Mouse (Mus musculus) kidney, embryonic 15.5 days (tissue): Measurements from ENCODE around the gene Fam50a. TPM values are rescaled to one million over a fixed set of nuclear protein-coding genes. Genes with fewer than 3 reads are reported as not detected.

ENCODE experiments used
- ATAC-seq: fragments of 200-750 bp; cut with Nextera tagmentation; replicated peaks from 2 replicates; pipeline ENCODE4 v1.8.0; 2017; ENCODE audit warnings: moderate TSS enrichment; ENCODE audit not compliant: low FRiP score
- H3K27ac ChIP-seq: fragments of 300-500 bp; sonication (generic); 2 replicates; pipeline ENCODE4 v1.5.1; 2015; ENCODE audit warnings: mild to moderate bottlenecking, inconsistent platforms
- H3K27me3 ChIP-seq: fragments of 300-500 bp; sonication (generic); 2 replicates; pipeline ENCODE4 v1.6.1; 2015; ENCODE audit warnings: inconsistent platforms
- H3K36me3 ChIP-seq: fragments of 300-500 bp; sonication (generic); 2 replicates; pipeline ENCODE4 v1.6.1; 2015; ENCODE audit warnings: inconsistent platforms
- H3K4me1 ChIP-seq: fragments of 300-500 bp; sonication (generic); 2 replicates; pipeline ENCODE4 v1.6.1; 2015; ENCODE audit warnings: inconsistent platforms
- H3K4me2 ChIP-seq: fragments of 300-500 bp; sonication (generic); 2 replicates; pipeline ENCODE4 v1.6.1; 2015; ENCODE audit warnings: moderate library complexity, mild to moderate bottlenecking, inconsistent platforms
- H3K4me3 ChIP-seq: fragments of 300-500 bp; sonication (generic); replicated peaks from 2 replicates; pipeline ENCODE4 v1.5.1; 2015; ENCODE audit warnings: mild to moderate bottlenecking, inconsistent platforms
- H3K9ac ChIP-seq: fragments of 300-500 bp; sonication (generic); 2 replicates; pipeline ENCODE4 v1.6.1; 2015; ENCODE audit warnings: mild to moderate bottlenecking, inconsistent platforms
- H3K9me3 ChIP-seq: fragments of 300-500 bp; sonication (generic); replicated peaks from 2 replicates; pipeline ENCODE4 v1.6.1; 2016; ENCODE audit warnings: inconsistent platforms
- WGBS: fragments of 180-500 bp; shearing (Covaris S2); methylation state at CpG from one replicate; pipeline ENCODE4 v1.1.7; 2015; ENCODE audit warnings: mixed read lengths; 5-methylcytosine and 5-hydroxymethylcytosine counted together
- polyA plus RNA-seq: library from polyadenylated mRNA; unstranded; fragments of >200 nt; fragmentation: Nextera tagmentation; extraction: Ambion mirVana; gene quantifications from 2 replicates; pipeline ENCODE4 v1.2.1, GENCODE M21; 2015

Fam50a gene
- polyA plus RNA-seq, 1 experiment from 2014 or later, result 67.1 TPM

DNA sequence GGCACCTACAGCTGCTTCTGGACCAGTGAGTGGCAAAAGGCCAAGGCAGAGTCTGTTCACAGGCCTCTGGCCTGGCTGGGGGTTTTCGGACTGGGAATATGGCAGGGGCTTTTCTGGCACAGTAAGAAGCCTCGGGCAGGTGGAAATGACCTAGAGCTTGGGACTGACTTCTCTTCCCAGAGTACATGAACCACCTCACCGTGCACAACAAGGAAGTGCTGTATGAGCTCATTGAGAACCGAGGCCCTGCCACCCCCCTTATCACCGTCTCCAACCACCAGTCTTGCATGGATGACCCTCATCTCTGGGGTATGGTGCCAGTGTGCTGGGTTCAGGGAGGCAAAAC is 29.8 kb upstream of the Fam50a start:
- H3K36me3 ChIP-seq, result no peaks in the 10 kb centered on the region
- H3K27ac ChIP-seq, result peak overlapping the region; percentile 88
- ATAC-seq, result no peak; the same call in 1 of the 2 replicates
- peak overlapping the region; percentile 70 for H3K4me2 ChIP-seq
- peaks cover 15% of the 10 kb centered on the region for H3K4me1 ChIP-seq
- no peaks in the 10 kb centered on the region for H3K9me3 ChIP-seq
- peak overlapping the region; percentile 64 for H3K9ac ChIP-seq
- H3K27me3 ChIP-seq, result no peaks in the 10 kb centered on the region
- WGBS, result 47% methylated on average over 5 of the region's 5 CpGs
- peak overlapping the region; percentile 62 for H3K4me3 ChIP-seq

DNA sequence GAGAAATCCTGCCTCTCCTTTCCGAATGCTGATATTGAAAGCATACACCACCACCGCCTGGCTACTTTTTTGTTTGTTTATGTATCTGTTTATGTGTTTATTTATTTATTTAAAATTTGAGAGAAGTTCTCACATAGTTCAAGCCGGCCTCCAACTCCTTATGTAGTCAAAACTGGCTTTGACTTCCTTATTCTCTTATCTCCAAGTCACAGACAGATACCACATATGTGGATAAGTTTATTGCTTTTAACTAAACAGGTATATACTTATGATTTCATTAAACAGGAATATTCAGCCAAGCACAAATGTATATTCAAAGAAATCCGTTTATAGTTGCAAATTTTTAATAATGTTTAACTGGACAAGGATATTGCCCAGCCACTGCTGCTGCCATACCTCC is 19.4 kb upstream of the Fam50a start:
- peaks cover 17% of the 10 kb centered on the region; the same call in 1 of the 2 replicates for H3K36me3 ChIP-seq
- no peaks in the 10 kb centered on the region; the same call in 1 of the 2 replicates for H3K27me3 ChIP-seq
- no peaks in the 10 kb centered on the region for H3K9me3 ChIP-seq
- no peak overlapping the region for H3K4me2 ChIP-seq
- 0 out of 2 replicates have a peak, but pooled peaks cover 2% of the 10 kb centered on the region for H3K4me1 ChIP-seq
- ATAC-seq, result no peak
- WGBS, result 84% methylated on average over 4 of the region's 4 CpGs
- H3K4me3 ChIP-seq, result no peak overlapping the region
- H3K27ac ChIP-seq, result no peak overlapping the region
- no peak overlapping the region for H3K9ac ChIP-seq

DNA sequence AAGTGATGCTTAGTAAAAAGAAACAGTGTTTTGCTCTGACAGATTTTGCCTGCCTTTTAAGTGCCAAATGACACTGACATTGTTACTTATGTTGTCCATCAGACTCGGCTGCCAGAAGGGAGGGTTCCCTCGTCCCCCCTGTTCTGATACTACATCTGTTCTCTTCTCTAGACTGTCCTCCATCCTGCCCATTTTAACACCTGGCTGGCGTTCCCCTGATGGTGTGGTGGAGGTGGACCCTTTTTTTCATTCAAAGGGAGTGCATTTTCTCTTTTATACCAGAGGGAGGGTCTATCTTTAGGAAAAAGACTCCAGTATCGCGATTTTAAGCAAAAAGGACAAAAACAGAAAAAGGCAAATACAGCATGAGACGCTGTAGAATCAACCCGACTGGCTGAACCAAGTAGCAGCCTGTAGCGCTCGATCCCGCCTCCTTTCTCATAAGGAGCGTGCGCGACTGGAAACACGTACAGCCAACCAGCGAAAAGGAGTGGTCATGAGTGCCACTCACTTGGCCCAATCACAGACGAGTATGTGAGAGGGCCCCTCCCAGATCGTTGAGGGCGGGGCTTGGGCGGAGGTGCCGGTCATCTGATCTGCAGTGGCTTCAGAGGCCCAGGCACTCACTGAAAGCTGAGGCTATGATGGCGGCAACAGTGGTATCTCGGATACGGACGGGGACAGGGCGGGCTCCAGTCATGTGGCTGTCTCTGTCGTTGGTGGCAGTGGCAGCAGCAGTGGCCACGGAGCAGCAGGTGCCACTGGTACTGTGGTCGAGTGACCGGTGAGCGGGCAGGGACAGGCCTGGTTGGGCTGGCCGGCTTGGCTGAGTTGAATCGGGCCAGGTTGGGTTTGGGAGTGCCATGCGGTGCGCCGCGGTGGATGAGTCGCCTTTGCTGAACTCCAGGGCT is 16.0 kb upstream of the Fam50a start, which contains the start of gene Atp6ap1:
Gene Atp6ap1 (plus strand): TSS at position 560 of the 911 bp plus-strand sequence.
- peak within 1 kb of the TSS; percentile 67 for H3K4me3 ChIP-seq
- peak; percentile 99 for ATAC-seq
- no peaks in the 10 kb centered on the region for H3K9me3 ChIP-seq
- H3K36me3 ChIP-seq, result peaks cover 21% of the 10 kb centered on the region
- peak within 1 kb of the TSS; percentile 59 for H3K4me2 ChIP-seq
- peak within 1 kb of the TSS; percentile 73 for H3K9ac ChIP-seq
- 0 out of 2 replicates have a peak, but pooled peaks cover 2% of the 10 kb centered on the region for H3K4me1 ChIP-seq
- H3K27ac ChIP-seq, result peak within 1 kb of the TSS; percentile 66
- H3K27me3 ChIP-seq, result no peaks in the 10 kb centered on the region
- 21% methylated on average over 37 of the region's 37 CpGs for WGBS

- Histone ChIP-seq H3K4me3 (no peak overlapping the region), H3K36me3 (peaks cover 36% of the 10 kb centered on the region), H3K4me1 (0 out of 2 replicates have a peak, but pooled peaks cover 2% of the 10 kb centered on the region), H3K9me3 (no peaks in the 10 kb centered on the region), H3K27ac (no peak overlapping the region), H3K9ac (no peak overlapping the region), H3K27me3 (no peaks in the 10 kb centered on the region), H3K4me2 (no peak overlapping the region)
- ATAC-seq, result no peak
- WGBS, result 100% methylated on average over 1 of the region's 1 CpGs
Observed at GRCm38 (mm10) chrX:74298348-74298747, 14.5 kb upstream of the Fam50a start.

GRCm38 (mm10) chrX:74299721-74300120 is 13.1 kb upstream of the Fam50a start:
- no peak for ATAC-seq
- Histone ChIP-seq H3K27me3 (no peaks in the 10 kb centered on the region), H3K9me3 (no peaks in the 10 kb centered on the region), H3K4me1 (0 out of 2 replicates have a peak, but pooled peaks cover 2% of the 10 kb centered on the region), H3K9ac (no peak overlapping the region), H3K4me3 (no peak overlapping the region), H3K36me3 (peaks cover 41% of the 10 kb centered on the region), H3K4me2 (no peak overlapping the region), H3K27ac (no peak overlapping the region)
- WGBS, result 73% methylated on average over 3 of the region's 3 CpGs

- Histone ChIP-seq H3K36me3 (peaks cover 72% of the 10 kb centered on the region), H3K4me3 (peak within 1 kb of the TSS; percentile 61), H3K27ac (peak within 1 kb of the TSS; percentile 91), H3K4me1 (peaks cover 7% of the 10 kb centered on the region), H3K9me3 (no peaks in the 10 kb centered on the region), H3K4me2 (peak within 1 kb of the TSS; percentile 62), H3K27me3 (no peaks in the 10 kb centered on the region), H3K9ac (peak within 1 kb of the TSS; percentile 59)
- 13% methylated on average over 41 of the region's 41 CpGs for WGBS
- peak; percentile 85 for ATAC-seq
Observed at GRCm38 (mm10) chrX:74304867-74305700, 7.7 kb upstream of the Fam50a start, which contains the start of gene Gdi1. Gdi1 (plus strand) TSS chrX:74304998.

- WGBS, result 19% methylated on average over 30 of the region's 30 CpGs
- H3K4me3 ChIP-seq, result peak within 1 kb of the TSS; percentile 50
Observed at GRCm38 (mm10) chrX:74328725-74329161, 15.9 kb downstream of the Fam50a start, which contains the start of gene Plxna3. Plxna3 (plus strand) TSS chrX:74329066.

DNA sequence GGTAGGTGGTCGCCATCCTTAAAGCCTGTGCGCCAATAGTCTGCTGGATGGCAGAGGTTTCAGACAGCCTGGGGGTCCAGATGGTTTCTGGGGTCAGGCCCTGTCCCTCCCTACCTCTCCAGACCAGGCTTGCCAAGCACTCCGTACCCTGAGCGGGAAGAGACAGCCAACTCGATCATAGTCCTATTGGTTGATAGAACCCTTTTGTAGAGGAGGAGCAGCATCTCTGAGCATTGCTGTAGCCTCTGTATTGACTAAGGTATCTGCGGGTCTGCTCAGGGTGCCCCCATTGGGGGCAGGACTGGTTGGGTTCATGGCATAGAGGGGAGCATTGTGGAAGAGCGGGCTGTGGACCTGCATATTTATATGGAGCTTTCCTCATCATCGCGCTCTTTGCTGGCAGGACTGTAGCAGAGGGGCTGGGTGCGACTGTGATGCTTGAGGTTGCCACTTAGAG is 16.4 kb downstream of the Fam50a start:
- WGBS, result 28% methylated on average over 10 of the region's 10 CpGs
- Histone ChIP-seq H3K4me1 (peaks cover 20% of the 10 kb centered on the region), H3K27me3 (no peaks in the 10 kb centered on the region), H3K27ac (no peak overlapping the region), H3K9me3 (no peaks in the 10 kb centered on the region), H3K9ac (peak overlapping the region; percentile 57), H3K4me2 (peak overlapping the region; percentile 65), H3K4me3 (peak overlapping the region; percentile 50), H3K36me3 (peaks cover 7% of the 10 kb centered on the region; the same call in 1 of the 2 replicates)
- no peak; the same call in none of the 2 replicates for ATAC-seq

More at GRCm38 (mm10) chrX:74328725-74329161, 15.9 kb downstream of the Fam50a start, which contains the start of gene Plxna3:
- Histone ChIP-seq H3K9ac (peak within 1 kb of the TSS; percentile 57), H3K27me3 (no peaks in the 10 kb centered on the region), H3K4me1 (peaks cover 20% of the 10 kb centered on the region), H3K9me3 (no peaks in the 10 kb centered on the region), H3K4me2 (peak within 1 kb of the TSS; percentile 65), H3K27ac (peak within 1 kb of the TSS; percentile 85), H3K36me3 (peaks cover 5% of the 10 kb centered on the region; the same call in 1 of the 2 replicates)
- peak; percentile 97 for ATAC-seq

GRCm38 (mm10) chrX:74330166-74330930 is 17.5 kb downstream of the Fam50a start:
- H3K4me3 ChIP-seq, result peak overlapping the region; percentile 50

DNA sequence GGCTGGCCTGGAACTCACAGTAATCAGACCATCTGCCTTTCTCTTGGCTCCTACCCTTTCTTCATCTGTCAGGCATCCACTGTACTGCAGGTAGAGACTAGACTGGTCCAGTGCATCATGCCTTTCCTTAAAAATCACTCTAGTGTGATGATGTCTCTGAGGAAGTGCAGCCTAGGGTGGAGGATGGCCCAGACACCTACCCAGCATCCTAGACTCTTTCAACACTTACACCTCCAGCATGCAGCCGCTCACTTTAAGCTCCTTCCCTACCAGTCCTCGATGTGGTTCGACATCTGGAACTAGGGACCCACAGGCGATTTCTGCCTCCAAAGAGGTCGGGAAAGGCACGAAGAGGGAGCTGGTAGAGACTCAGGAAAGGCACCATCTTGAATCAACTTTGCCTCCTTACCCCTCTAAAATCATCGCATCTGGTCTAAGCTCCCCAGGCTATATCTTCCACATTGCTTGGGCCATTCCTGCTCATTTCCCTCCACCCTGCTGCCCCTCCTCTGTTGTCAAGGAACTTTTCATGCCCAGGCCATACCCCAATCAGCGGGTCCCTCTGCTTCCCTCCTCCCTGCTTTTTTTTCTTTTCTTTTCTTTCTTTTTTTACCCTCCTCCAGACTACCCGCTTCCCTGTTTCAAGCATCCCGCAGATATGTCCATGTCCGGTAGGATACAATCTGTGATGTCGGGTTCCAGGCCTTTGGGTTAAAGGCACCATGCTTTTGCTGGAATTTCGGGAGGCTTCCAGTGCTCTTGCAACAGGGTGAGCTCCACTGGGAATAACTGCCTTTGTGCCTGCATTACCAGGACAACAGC is 40.0 kb downstream of the Fam50a start:
- 24% methylated on average over 13 of the region's 13 CpGs for WGBS
- ATAC-seq, result peak; percentile 49
- peak overlapping the region; percentile 45; the same call in 1 of the 2 replicates for H3K27ac ChIP-seq

More at GRCm38 (mm10) chrX:74330166-74330930, 17.5 kb downstream of the Fam50a start:
- H3K36me3 ChIP-seq, result peaks cover 17% of the 10 kb centered on the region; the same call in 1 of the 2 replicates
- no peaks in the 10 kb centered on the region for H3K27me3 ChIP-seq
- no peak for ATAC-seq
- peaks cover 20% of the 10 kb centered on the region for H3K4me1 ChIP-seq
- 34% methylated on average over 2 of the region's 2 CpGs for WGBS
- H3K9me3 ChIP-seq, result no peaks in the 10 kb centered on the region
- no peak overlapping the region for H3K27ac ChIP-seq
- peak overlapping the region; percentile 65 for H3K4me2 ChIP-seq
- H3K9ac ChIP-seq, result no peak overlapping the region

More for the DNA sequence above, 40.0 kb downstream of the Fam50a start:
- Histone ChIP-seq H3K4me2 (peak overlapping the region; percentile 62), H3K9ac (peak overlapping the region; percentile 52), H3K27me3 (no peaks in the 10 kb centered on the region), H3K9me3 (no peaks in the 10 kb centered on the region), H3K4me3 (peak overlapping the region; percentile 50), H3K4me1 (peaks cover 4% of the 10 kb centered on the region; the same call in 1 of the 2 replicates), H3K36me3 (no peaks in the 10 kb centered on the region)
